In the genomic region with DNA sequence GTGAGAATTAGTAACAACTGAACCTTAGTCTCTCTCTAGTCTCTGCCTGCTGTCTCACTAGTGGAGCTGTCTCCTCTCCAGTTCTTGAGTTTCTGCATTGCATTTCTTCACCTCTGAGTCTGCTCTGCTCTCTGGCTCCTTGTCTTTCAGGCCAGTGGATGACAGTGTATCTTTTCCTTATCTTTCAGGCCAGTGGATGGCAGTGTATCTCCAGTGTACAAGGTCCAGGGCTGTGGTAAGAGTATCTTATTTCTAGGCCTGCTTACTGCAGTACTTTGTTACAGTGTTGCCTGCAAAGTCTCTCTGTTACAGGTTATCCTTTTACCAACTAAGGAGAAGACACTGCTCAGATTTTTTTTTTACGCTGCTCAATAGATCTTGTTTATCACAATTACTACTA, we compare ENCODE assay signal across 7 mouse cellular contexts. TPM values are rescaled to one million over a fixed set of nuclear protein-coding genes. Genes with fewer than 3 reads are reported as not detected.
DNase-seq lines count a peak whose midpoint lies in the region.

No protein-coding gene starts in this region.

- peak; percentile 48 for DNase-seq in lung, postnatal 36 days
- DNase-seq in lung, adult 18-20 months, result no peak
- peak; percentile 51 for DNase-seq in MN1 (ENCODE audit: low spot score)
- peak; percentile 20 for DNase-seq in kidney, adult 18-20 months
- peak; percentile 59 for DNase-seq in naive thymus-derived CD4-positive, alpha-beta T cell, adult 2 months (ENCODE audit: low read depth)
- DNase-seq in layer of hippocampus, postnatal 25 days (ENCODE audit: extremely low spot score in 1 of 2, low spot score in 1 of 2), result no peak
- DNase-seq in adrenal gland, adult 8-10 months, result no peak

RNA-seq across cellular contexts. Expression of a gene that starts 18.5 kb away (rescaled TPM):
- 10 to 100 TPM; 56.7 to 68.5 TPM for total RNA-seq in layer of hippocampus, postnatal 25 days (2021)
- 100 to 1,000 TPM; 139 to 158 (median 146) TPM for total RNA-seq in adrenal gland, adult 8-10 months (2022)

RNA-seq across cellular contexts. Expression of a gene that starts 19.0 kb away (rescaled TPM):
- total RNA-seq in layer of hippocampus, postnatal 25 days (2021), result under 1 TPM; 0.44 to 0.70 TPM
- total RNA-seq in adrenal gland, adult 8-10 months (2022), result 1 to 10 TPM; 3.1 to 4.1 (median 3.6) TPM

RNA-seq across cellular contexts. Expression of a gene that starts 44.0 kb away (rescaled TPM):
- 10 to 100 TPM; 16.4 to 17.7 TPM for total RNA-seq in layer of hippocampus, postnatal 25 days (2021)
- 10 to 100 TPM; 18.6 to 33.4 (median 22.0) TPM for total RNA-seq in adrenal gland, adult 8-10 months (2022)

Comparison
In these comparisons a context has a peak if more than half of its experiments do, and no peak if none do; other contexts are left out.
1. DNase-seq: peak in lung, postnatal 36 days (single experiment), MN1 (single experiment), kidney, adult 18-20 months (single experiment) and naive thymus-derived CD4-positive, alpha-beta T cell, adult 2 months (single experiment); none in lung, adult 18-20 months (0 of 2), layer of hippocampus, postnatal 25 days (0 of 2) and adrenal gland, adult 8-10 months (single experiment).